Comparison of ENCODE assay signal across 23 mouse cellular contexts in genomic region chr11:71028280-71028679, GRCm38 (mm10). TPM values are rescaled to one million over a fixed set of nuclear protein-coding genes. Genes with fewer than 3 reads are reported as not detected.
"Had no signal": no experiment of that assay in that cellular context is flagged by ENCODE, and none has a peak within 500 bp of the region (broad histone marks: within the 10 kb centered on the region; RNA-seq: fewer than 3 reads in every experiment).

No protein-coding gene starts in this region.

- H3K4me3 ChIP-seq: left cerebral cortex, adult 2 months; limb, embryonic 12.5 days; limb, embryonic 15.5 days; liver, embryonic 13.5 days; neural tube, embryonic 12.5 days had no signal

- H3K9me3 ChIP-seq: limb, embryonic 12.5 days; limb, embryonic 15.5 days; liver, embryonic 13.5 days; neural tube, embryonic 12.5 days had no signal

- DNase-seq: kidney, adult 18-20 months; kidney, postnatal 25 days; layer of hippocampus, postnatal 36 days; liver, embryonic 13.5 days; lung, adult 2 months; lung, postnatal 14 days; lung, postnatal 4 days; midbrain, embryonic 14.5 days; retina, postnatal 1 day; right cerebral cortex, postnatal 25 days; spleen, adult 18-20 months; thymus, adult 18-20 months; thymus, postnatal 36 days had no signal

- H3K4me2 ChIP-seq: limb, embryonic 12.5 days; limb, embryonic 15.5 days; liver, embryonic 13.5 days; midbrain, embryonic 11.5 days; neural tube, embryonic 12.5 days had no signal

- H3K9ac ChIP-seq: limb, embryonic 12.5 days; limb, embryonic 15.5 days; liver, embryonic 13.5 days; neural tube, embryonic 12.5 days had no signal

- H3K27me3 ChIP-seq: limb, embryonic 12.5 days; limb, embryonic 15.5 days; neural tube, embryonic 12.5 days had no signal

- H3K27ac ChIP-seq: kidney, postnatal 0 days; left cerebral cortex, adult 2 months; limb, embryonic 12.5 days; limb, embryonic 15.5 days; liver, embryonic 13.5 days; neural tube, embryonic 12.5 days had no signal

RNA-seq across cellular contexts. Expression of gene 6330403K07Rik, which starts 5.0 kb away (rescaled TPM):
- total RNA-seq: megakaryocyte progenitor cell, adult 5-6 weeks; megakaryocyte-erythroid progenitor cell, adult 5-6 weeks; neutrophil, adult 5-6 weeks had no signal
- polyA plus RNA-seq: testis, adult 2 months had no signal
